Mouse (Mus musculus): ENCODE data around the gene H2-M9.

Gene H2-M9

GRCm38 (mm10) chr17:36642566-36642965, at the start of gene H2-M9:
TSS of gene H2-M9 (minus strand) at chr17:36642666.
- DNase-seq (ENCODE audit: low read depth in 2 of 2, low spot score in 2 of 2): no peak

- no peak for DNase-seq (ENCODE audit: low read depth in 2 of 2, low spot score in 2 of 2)
These were observed 29.7 kb upstream of the H2-M9 start, which contains the start of gene H2-M1 for GRCm38 (mm10) chr17:36672119-36672518. TSS of gene H2-M1 (minus strand) at chr17:36672219.

Data from CD8-positive naive resting alpha-beta T cell, adult 2 months (primary cell).